Comparison of ENCODE assay signal across 8 mouse cellular contexts in genomic region chr10:26375351-26375751, GRCm38 (mm10). TPM values are rescaled to one million over a fixed set of nuclear protein-coding genes. Genes with fewer than 3 reads are reported as not detected.
DNase-seq lines count a peak whose midpoint lies in the region; ATAC-seq and TF ChIP-seq lines count a peak whose summit lies in the region.

No protein-coding gene starts in this region.

- H3K4me1 ChIP-seq in testis, adult 2 months (ENCODE audit: control insufficient read depth, insufficient read depth, low read length), result peaks cover 3% of the 10 kb centered on the region
- H3K4me1 ChIP-seq in hindbrain, embryonic 11.5 days (replicated peaks; ENCODE audit: control insufficient read depth, insufficient read depth, low read length), result no peaks in the 10 kb centered on the region
- peaks cover 30% of the 10 kb centered on the region for H3K4me1 ChIP-seq in midbrain, embryonic 10.5 days

- H3K27ac ChIP-seq in testis, adult 2 months (ENCODE audit: control insufficient read depth, insufficient read depth, low read depth, low read length), result no peak overlapping the region
- H3K27ac ChIP-seq in hindbrain, embryonic 11.5 days (ENCODE audit: low read depth, low read length), result peak overlapping the region; percentile 95
- peak overlapping the region; percentile 99 for H3K27ac ChIP-seq in midbrain, embryonic 10.5 days (replicated peaks)

- no peak for TF ChIP-seq CTCF in testis, adult 2 months (IDR thresholded peaks at IDR 0.05; ENCODE audit: control insufficient read depth, insufficient read depth, insufficient replicate concordance, low read depth, low read length)

- H3K4me2 ChIP-seq in hindbrain, embryonic 11.5 days (replicated peaks; ENCODE audit: low read depth, low read length), result peak overlapping the region; percentile 91

- H3K9ac ChIP-seq in hindbrain, embryonic 11.5 days (ENCODE audit: low read depth, low read length), result peak overlapping the region; percentile 94

- no peaks in the 10 kb centered on the region for H3K36me3 ChIP-seq in testis, adult 2 months (ENCODE audit: control insufficient read depth, insufficient read depth, low read length)
- no peaks in the 10 kb centered on the region for H3K36me3 ChIP-seq in hindbrain, embryonic 11.5 days (ENCODE audit: control insufficient read depth, insufficient read depth, low read length)
- H3K36me3 ChIP-seq in midbrain, embryonic 10.5 days, result no peaks in the 10 kb centered on the region

- no peaks in the 10 kb centered on the region for H3K27me3 ChIP-seq in testis, adult 2 months (ENCODE audit: control insufficient read depth, insufficient read depth, low read length)
- no peaks in the 10 kb centered on the region for H3K27me3 ChIP-seq in hindbrain, embryonic 11.5 days (ENCODE audit: control insufficient read depth, insufficient read depth, low read length)
- H3K27me3 ChIP-seq in midbrain, embryonic 10.5 days (ENCODE audit: low read depth, poor library complexity, severe bottlenecking), result no peaks in the 10 kb centered on the region

- no peak for DNase-seq in frontal cortex, adult 2 months (ENCODE audit: extremely low spot score in 1 of 2, low spot score in 1 of 2)
- DNase-seq in testis, postnatal 14 days (ENCODE audit: low spot score), result no peak
- DNase-seq in hindbrain, embryonic 11.5 days (ENCODE audit: low spot score), result peak; percentile 63
- DNase-seq in midbrain, embryonic 10.5 days (ENCODE audit: low spot score), result no peak
- no peak for DNase-seq in left cerebral cortex, postnatal 36 days (ENCODE audit: low spot score in 2 of 2)
- DNase-seq in left cerebral cortex, adult 18-20 months (ENCODE audit: low spot score in 2 of 2), result no peak

- ATAC-seq in frontal cortex, adult (ENCODE audit: low TSS enrichment), result 0 out of 2 replicates have a peak, but pooled peaks have one; percentile 7
- ATAC-seq in hindbrain, embryonic 11.5 days (ENCODE audit: low FRiP score), result peak; percentile 60

- peak overlapping the region; percentile 57 for H3K4me3 ChIP-seq in testis, adult 2 months (ENCODE audit: control insufficient read depth, low read depth, low read length)
- H3K4me3 ChIP-seq in hindbrain, embryonic 11.5 days (ENCODE audit: low read depth, low read length), result peak overlapping the region; percentile 79
- peak overlapping the region; percentile 83 for H3K4me3 ChIP-seq in midbrain, embryonic 10.5 days

- intact Hi-C loops in left cerebral cortex, postnatal 36 days (cut with DNase I), result loop anchor here (10.0 kb wide), 2 partner anchors 119 to 379 kb away; partner anchors contain the start of gene Arhgap18

- WGBS in hindbrain, embryonic 11.5 days, result 3% methylated on average over 7 of the region's 30 CpGs
- under 1% methylated on average over 24 of the region's 30 CpGs for WGBS in midbrain, embryonic 10.5 days

- 0 out of 2 replicates have a peak, but pooled peaks have one; percentile 6 for TF ChIP-seq POLR2A in testis, adult 2 months (IDR thresholded peaks at IDR 0.05; ENCODE audit: control insufficient read depth, low read depth, low read length)

- no peaks in the 10 kb centered on the region for H3K9me3 ChIP-seq in hindbrain, embryonic 11.5 days (ENCODE audit: control insufficient read depth, low read length)
- no peaks in the 10 kb centered on the region for H3K9me3 ChIP-seq in midbrain, embryonic 10.5 days (replicated peaks)

RNA-seq across cellular contexts. Expression of gene L3mbtl3, which starts 0.4 kb away (rescaled TPM):
- 15.4 and 15.7 TPM in 2 replicates for polyA plus RNA-seq in frontal cortex, adult 2 months (2012; rRNA removed)
- polyA plus RNA-seq in testis, adult 2 months (2012; rRNA removed), result 0.89 and 1.4 TPM in 2 replicates
- 19.0 and 19.7 TPM in 2 replicates for polyA plus RNA-seq in hindbrain, embryonic 11.5 days (2014; fragmentation: Nextera tagmentation; extraction: Ambion mirVana)
- 17.8 and 19.3 TPM in 2 replicates for polyA plus RNA-seq in midbrain, embryonic 10.5 days (2016; fragmentation: Nextera tagmentation; extraction: Ambion mirVana)
- 10 to 100 TPM; 27.1 to 27.7 TPM for total RNA-seq in left cerebral cortex, postnatal 36 days (2021)
- total RNA-seq in left cerebral cortex, adult 18-20 months (2021), result 10 to 100 TPM; 25.1 to 25.9 TPM
